Mouse (Mus musculus) liver, adult 2 months (tissue): Measurements from ENCODE around the gene Ush1c.

Experiments used
- CTCF ChIP-seq: fragments of 200-500 bp; IDR thresholded peaks from 2 replicates; pipeline ENCODE4 v1.5.1; 2011; ENCODE audit warnings: low read depth, low read length, control low read depth
- POLR2A ChIP-seq: fragments of 200-500 bp; IDR thresholded peaks from 2 replicates; pipeline ENCODE4 v1.6.1; 2011; ENCODE audit warnings: low read length, control low read depth; ENCODE audit not compliant: insufficient read depth; ENCODE audit errors: extremely low read depth

GRCm38 (mm10) chr7:46167901-46168300 lies 70.4 kb downstream of the Ush1c start:
- TF ChIP-seq CTCF (no peak), POLR2A (no peak)
